Mouse (Mus musculus) monocyte, adult 59 days (primary cell): ENCODE results near the gene Gm21987. TPM values are rescaled to one million over a fixed set of nuclear protein-coding genes. Genes with fewer than 3 reads are reported as not detected.

Experiments used
- total RNA-seq, 2 experiments: library from RNA; stranded (reverse); gene quantifications; one replicate each; pipeline ENCODE4 v1.2.4; 2023

The Gm21987 gene
- total RNA-seq: not detected

DNA sequence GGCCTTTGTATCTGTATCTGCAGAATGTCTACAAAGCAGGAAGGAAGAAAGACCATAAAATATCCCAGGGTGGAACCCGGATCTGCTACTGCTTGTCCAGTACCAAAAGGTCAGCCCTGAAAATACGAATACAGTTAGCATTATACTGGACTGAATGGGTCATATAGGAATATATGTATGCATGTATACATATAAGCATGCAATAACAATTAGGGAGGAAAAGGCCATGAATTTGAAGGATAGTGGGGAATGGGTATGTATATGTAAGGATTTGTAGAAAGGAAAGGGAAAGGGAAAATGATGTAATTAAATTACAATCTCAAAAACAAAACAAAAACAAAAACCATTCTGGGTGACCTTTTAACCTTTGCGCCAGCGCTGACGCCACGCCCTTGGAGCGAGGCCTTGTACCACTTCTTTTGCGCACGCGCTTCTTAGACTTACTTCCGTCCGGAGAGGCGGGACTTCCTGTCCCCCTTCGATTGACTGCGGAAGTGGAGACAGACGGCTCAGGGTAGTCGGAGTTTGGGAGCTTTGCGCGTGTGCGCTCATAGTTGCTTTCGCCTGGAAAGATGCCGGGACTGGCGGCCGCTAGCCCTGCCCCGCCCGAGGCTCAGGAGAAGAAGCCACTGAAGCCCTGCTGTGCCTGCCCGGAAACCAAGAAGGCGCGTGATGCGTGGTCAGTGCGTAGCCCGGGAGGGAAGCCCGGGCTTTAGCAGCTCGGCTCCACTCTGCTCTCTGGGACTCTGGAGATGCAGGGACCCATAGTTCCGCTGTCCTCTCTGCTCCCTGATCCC, at the start of gene Gm21987, which contains the start of gene Cox17:
Gene Gm21987 (plus strand): TSS at position 512 of the 797 bp plus-strand sequence.
Gene Cox17 (plus strand): TSS at position 463 of the 797 bp plus-strand sequence.

DNA sequence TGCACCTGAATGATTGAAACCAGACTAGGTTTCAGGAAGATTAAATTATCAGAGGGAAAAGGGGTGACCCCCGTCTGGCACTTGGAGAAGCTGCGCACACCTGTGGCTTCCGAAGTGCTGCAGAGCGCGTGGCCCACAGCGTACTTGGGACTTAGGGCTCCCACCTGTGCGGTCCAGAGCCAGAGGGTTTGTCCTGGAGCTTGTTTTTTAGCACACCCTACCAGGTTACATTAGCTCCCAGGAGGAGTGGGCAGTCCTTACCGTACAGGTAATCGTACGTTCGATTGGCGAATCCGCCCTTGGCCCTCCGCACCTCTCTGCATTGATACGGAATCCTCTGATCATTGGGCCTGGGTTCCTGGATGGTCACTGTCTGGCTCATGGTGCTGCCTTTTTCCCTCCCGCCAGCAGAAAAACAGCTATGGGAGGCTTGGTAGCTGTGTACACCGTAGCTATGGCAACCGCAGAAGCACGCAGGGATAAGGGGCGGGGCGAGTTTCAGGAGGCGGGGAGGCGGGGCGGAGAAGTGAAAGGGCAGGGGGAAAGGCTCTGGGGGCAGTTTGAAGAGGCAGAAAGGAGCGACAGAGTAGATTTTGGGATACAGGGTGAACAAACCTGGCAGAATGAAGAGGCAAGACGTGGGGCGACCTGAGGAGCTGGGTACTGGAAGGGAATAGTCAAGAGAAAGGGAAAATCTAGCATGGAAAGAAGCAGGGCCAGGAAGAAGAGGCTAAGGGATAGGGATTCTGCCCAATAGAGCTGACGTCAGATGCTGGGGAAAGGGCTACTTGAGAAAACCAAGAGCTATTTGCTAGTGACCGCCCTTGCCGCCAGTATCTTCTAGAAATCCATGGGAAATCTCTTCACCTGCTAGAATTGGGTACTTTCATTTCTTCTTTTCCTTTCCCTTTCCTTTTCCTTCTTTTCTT, 5.2 kb upstream of the Gm21987 start, which contains the start of gene Maats1:
Gene Maats1 (minus strand): TSS at position 748 of the 929 bp plus-strand sequence.

DNA sequence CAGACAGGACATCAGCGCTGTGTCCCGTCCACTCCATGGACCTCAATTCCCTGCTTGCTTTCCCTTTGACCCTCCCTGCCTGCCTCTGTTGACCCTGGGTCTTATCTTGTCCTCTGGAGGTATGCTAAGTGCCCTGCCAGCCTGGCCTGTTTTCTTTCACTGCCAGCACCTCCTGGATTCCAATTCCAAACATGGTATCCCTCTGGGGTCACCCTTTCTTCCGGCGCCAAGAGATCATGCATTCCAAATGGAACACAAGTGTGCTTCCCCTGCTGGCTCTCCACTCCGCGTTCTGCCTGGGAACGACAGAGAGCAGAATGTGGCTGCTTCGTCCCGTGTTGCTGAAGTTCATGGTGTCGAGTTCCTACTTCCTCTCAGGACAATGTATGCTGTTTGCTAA, 15.1 kb downstream of the Gm21987 start, which contains the start of gene Popdc2:
Gene Popdc2 (plus strand): TSS at position 277 of the 400 bp plus-strand sequence.

Other genes with a start within 250 kb of the Gm21987 start
- not detected for gene Nr1i2, start 52.2 kb upstream of the Gm21987 start, total RNA-seq
- under 1 TPM in 1 of 2 experiments, not detected in 1; 0.21 TPM for gene Maats1, start 4.9 kb upstream of the Gm21987 start, total RNA-seq
- gene Cox17, start within 50 bp of the Gm21987 start, total RNA-seq: 10 to 100 TPM; 57.9 to 79.1 TPM
- under 1 TPM; 0.55 to 0.63 TPM for gene Popdc2, start 15.2 kb downstream of the Gm21987 start, total RNA-seq
- under 1 TPM; 0.39 to 0.52 TPM for gene Pla1a, start 86.1 kb downstream of the Gm21987 start, total RNA-seq
- 10 to 100 TPM; 35.0 to 40.3 TPM for gene Adprh, start 105.7 kb downstream of the Gm21987 start, total RNA-seq
- 10 to 100 TPM; 26.4 to 27.6 TPM for gene Cd80, start 108.5 kb downstream of the Gm21987 start, total RNA-seq
- 10 to 100 TPM; 12.8 to 15.5 TPM for gene Timmdc1, start 175.6 kb downstream of the Gm21987 start, total RNA-seq
- gene Poglut1, start 203.2 kb downstream of the Gm21987 start, total RNA-seq: 10 to 100 TPM; 25.9 to 26.0 TPM
- gene Tmem39a, start 211.7 kb downstream of the Gm21987 start, total RNA-seq: 10 to 100 TPM; 49.3 to 59.9 TPM